Mouse (Mus musculus) v-Abl transformed pro-B cells (cell line): ENCODE results near the gene Gpr152.

Source experiments
- in situ Hi-C, 2 experiments: fragments of 400-800 bp; cut with MboI; formaldehyde crosslinking; loops; one replicate each; pipeline ENCODE4 v1.15.1; 2025; ENCODE audit not compliant: unreplicated experiment in 2 of 2

Gene Gpr152

DNA sequence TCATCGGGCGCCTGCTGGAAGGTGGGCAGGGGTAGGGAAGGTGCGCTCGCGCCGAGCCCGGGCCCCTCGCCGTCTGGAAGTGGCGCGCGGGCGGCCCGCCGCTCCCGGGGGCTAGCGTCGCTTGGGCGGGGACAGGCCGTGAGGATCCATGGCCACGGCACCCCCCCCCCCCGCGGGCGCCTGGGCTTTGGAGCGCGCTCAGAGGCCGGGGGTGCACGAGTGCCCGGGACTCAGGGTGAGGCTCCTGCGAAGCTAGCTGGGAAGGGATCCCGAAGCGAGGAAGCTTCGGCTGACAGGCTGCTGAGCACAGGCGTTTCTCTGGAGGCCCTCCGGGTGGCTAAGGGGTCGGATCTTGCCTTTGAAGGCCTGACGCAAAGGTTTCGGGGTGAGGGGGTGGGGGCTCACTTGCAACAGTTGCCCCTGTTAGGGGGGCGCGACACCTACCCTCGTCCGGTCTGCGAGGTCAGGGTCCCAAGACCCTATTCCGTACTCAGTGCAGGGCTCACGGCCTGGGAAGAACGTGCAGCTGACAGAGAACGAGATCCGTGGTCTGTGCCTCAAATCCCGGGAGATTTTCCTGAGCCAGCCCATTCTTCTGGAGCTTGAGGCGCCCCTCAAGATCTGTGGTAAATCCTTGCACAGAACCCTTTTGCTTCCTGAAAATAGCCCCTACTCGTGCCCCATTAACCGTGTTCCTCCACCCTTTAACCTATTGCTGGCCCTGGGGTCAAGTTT is 52.8 kb downstream of the Gpr152 start:
- in situ Hi-C loops, result no loop called here

DNA sequence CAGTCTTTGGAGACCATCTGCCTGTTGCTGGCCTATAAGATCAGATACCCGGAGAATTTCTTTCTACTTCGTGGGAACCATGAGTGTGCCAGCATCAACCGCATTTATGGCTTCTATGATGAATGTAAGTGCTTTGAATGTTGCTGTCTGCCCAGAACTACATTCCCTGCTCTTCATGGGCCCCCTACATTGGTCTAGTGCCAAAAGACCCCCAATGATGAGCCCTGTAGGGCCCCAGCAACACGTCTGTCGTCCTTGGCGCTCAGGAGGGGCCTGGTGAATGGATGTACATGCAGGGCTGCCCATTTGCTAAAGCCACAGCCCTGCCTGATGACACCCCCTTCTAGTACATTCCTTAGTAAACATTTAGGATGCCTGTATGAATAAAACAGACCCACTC is 53.5 kb downstream of the Gpr152 start:
- in situ Hi-C loops, result no loop called here

GRCm38 (mm10) chr19:4194021-4194724 is 54.6 kb downstream of the Gpr152 start:
- in situ Hi-C loops, result no loop called here

DNA sequence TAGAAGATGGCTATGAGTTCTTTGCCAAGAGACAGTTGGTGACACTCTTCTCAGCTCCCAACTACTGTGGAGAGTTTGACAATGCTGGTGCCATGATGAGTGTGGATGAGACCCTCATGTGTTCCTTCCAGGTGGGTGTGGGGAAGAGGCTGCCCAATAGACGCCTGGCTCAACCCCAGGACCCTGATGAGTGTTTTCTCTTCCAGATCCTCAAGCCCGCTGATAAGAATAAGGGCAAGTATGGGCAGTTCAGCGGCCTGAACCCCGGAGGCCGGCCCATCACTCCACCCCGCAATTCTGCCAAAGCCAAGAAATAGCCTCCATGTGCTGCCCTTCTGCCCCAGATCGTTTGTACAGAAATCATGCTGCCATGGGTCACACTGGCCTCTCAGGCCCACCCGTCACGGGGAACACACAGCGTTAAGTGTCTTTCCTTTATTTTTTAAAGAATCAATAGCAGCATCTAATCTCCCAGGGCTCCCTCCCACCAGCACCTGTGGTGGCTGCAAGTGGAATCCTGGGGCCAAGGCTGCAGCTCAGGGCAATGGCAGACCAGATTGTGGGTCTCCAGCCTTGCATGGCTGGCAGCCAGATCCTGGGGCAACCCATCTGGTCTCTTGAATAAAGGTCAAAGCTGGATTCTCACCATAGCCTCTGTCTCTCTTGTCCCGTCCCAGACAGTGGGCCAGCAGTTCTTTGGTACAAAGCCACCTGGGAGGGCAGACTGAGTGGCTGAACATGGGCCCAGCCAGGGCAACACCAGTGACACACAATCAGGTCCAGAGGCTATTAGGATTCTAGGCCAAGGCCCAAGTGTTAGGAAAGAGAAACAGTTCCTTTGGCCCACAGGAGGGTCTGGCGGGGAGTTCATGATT is 55.4 kb downstream of the Gpr152 start:
- in situ Hi-C loops, result no loop called here
